Mouse (Mus musculus): ENCODE data around the gene 4932438A13Rik.

The 4932438A13Rik gene

GRCm38 (mm10) chr3:36862721-36863275, at the start of gene 4932438A13Rik:
TSS of gene 4932438A13Rik (plus strand) at chr3:36863104.
- peak; percentile 95 for DNase-seq (ENCODE audit: low read depth, low spot score)

- DNase-seq (ENCODE audit: low read depth, low spot score) = peak; percentile 87
Observed at GRCm38 (mm10) chr3:36816633-36817032, 46.3 kb upstream of the 4932438A13Rik start.

- DNase-seq (ENCODE audit: low read depth, low spot score) = no peak
Observed at GRCm38 (mm10) chr3:36819402-36819801, 43.5 kb upstream of the 4932438A13Rik start.

DNA sequence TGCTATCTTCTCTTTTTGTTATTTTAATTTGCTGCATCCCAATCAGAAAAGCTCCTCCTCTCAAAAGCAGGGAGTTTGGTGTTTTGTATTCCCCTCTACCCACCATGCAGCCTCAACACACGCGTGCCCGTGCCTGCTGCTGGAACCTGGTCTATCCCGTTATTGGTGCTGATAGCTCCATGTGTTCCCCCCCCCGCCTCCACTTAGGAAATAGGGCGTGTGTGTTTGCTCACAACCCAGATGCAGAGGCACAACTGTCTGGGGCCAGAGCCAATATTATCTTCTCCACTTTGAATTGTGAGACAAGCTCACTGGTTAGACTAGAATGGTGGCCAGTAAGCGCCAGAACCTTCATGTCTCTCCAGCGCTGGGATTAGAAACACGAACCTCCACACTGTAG, 41.9 kb upstream of the 4932438A13Rik start:
- no peak for DNase-seq (ENCODE audit: low read depth, low spot score)

GRCm38 (mm10) chr3:36825098-36825497, 37.8 kb upstream of the 4932438A13Rik start:
- DNase-seq (ENCODE audit: low read depth, low spot score) = no peak

GRCm38 (mm10) chr3:36825554-36825953, 37.4 kb upstream of the 4932438A13Rik start:
- peak; percentile 34 for DNase-seq (ENCODE audit: low read depth, low spot score)

DNA sequence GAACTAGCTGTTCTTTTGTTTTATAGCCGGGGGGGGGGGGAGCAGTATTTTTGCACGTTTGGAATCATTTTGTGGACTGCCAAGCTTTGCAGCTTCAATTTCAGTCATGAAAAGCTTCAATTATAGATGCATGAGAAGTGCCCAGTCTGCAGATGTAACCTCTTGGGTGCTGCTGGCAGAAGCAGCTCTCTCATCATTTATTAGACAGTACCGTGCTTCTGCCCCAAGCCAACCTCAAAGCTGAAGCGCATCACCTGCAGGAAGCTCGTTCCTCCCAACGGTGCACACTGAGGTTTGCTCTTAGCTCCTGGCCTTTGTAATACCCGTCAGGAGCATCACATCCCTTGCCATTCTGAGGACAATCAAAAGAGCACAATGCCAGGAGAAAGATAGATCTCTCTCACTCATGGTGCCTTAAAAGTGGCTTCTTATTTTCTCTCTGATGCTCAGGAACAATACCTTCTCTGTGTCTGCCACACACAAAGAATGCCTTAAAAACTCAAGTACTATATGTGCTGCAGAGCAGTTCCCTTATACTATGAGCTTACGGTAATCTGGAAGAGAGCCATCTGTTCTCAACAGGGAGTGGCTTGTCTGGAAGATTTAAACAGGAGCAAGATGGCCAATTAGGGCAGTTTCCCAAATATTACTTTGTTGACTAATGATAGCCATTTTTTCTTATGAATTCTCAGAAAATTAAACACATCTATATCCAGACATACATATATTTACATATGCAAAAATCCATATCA, 35.5 kb upstream of the 4932438A13Rik start:
- no peak for DNase-seq (ENCODE audit: low read depth, low spot score)

GRCm38 (mm10) chr3:36830218-36830617, 32.7 kb upstream of the 4932438A13Rik start:
- no peak for DNase-seq (ENCODE audit: low read depth, low spot score)

GRCm38 (mm10) chr3:36834426-36834825, 28.5 kb upstream of the 4932438A13Rik start:
- no peak for DNase-seq (ENCODE audit: low read depth, low spot score)

DNA sequence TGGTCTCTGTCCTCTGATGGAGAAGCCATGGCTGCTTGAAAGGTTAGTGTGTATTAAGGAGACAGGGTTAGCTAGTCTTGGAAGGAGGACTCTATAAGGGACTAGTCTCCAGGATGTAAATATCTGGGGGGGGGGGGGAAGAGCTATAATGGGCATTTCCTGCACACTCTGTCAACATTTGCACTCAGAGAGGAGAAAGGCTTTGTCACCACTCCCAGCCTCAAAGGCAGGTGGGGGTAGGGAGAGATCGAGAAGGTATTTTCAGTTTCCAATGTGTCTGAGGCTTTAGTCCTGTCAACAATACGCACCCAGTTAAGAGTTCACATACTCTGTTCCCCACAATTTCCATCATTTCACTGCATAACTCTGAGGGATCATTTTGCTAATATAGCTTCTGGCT, 28.1 kb upstream of the 4932438A13Rik start:
- DNase-seq (ENCODE audit: low read depth, low spot score) = no peak

GRCm38 (mm10) chr3:36835525-36836203, 27.2 kb upstream of the 4932438A13Rik start:
- DNase-seq (ENCODE audit: low read depth, low spot score) = no peak

DNA sequence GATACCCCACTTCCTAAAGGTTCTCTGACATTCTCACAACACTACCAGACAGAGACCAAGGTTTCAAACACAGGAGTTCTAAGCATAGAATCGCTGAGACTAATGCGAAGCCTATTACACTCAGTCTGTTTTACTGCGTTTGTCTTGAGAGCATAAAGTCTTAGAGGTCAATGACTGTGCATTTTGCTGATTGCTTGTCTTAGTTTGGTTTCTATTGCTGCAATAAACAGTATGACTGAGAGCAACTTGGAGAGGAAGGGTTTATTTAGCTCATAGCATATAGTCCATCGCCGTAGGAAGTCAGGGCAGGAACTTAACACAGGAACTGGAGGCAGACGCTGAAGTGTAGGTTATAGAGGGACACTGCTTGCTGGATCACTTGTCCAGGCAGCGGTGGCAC, 26.1 kb upstream of the 4932438A13Rik start:
- DNase-seq (ENCODE audit: low read depth, low spot score) = no peak

DNA sequence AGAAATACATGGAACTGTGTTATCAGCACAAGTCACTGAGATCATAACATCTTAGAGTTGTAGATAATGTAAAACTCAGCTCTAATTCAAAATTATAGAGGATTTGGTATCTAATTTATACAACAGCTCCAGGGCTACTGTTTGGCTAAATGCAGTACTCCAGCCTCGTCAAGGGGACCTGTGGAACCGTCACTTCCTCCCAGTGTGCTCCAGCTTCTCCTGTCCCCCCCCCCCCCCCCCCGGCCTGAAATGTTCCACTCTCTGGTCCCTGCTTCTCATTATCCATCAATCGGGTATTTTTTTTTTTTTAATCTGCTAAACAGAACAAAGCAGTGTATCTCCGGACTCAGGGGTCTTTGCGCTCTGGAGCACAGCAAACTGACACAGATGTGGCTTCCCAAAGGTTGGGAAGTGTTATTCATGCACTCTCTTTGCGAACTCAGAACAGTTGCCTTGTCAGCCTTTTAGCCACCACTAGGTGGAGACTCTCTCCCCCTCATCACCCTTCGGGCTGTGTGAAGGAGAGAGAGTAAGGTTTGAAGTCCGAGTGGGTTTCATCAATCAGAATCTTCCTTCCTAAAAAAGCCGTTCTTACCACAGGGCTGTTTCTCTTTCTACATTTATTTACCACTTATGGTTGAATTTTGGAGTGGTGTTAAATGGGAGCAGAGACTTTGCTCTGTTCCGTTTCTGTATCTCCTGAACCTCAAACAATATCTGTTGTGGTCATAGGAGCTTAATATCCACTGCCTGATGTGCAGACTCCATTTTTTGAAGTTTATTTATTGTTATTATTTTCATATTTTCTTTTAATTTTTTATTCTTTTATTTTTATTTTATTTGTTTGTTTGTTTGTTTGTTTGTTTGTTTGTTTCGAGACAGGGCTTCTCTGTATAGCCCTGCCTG, 22.0 kb upstream of the 4932438A13Rik start:
- peak; percentile 79 for DNase-seq (ENCODE audit: low read depth, low spot score)

GRCm38 (mm10) chr3:36853733-36854440, 9.0 kb upstream of the 4932438A13Rik start:
- no peak for DNase-seq (ENCODE audit: low read depth, low spot score)

- DNase-seq (ENCODE audit: low read depth, low spot score) = peak; percentile 38
Observed at GRCm38 (mm10) chr3:36861411-36862410, 1.2 kb upstream of the 4932438A13Rik start.

GRCm38 (mm10) chr3:36863427-36863826, 523 bp downstream of the 4932438A13Rik start:
- peak; percentile 50 for DNase-seq (ENCODE audit: low read depth, low spot score)

- DNase-seq (ENCODE audit: low read depth, low spot score) = no peak
Observed at GRCm38 (mm10) chr3:36863881-36864280, 977 bp downstream of the 4932438A13Rik start.

DNA sequence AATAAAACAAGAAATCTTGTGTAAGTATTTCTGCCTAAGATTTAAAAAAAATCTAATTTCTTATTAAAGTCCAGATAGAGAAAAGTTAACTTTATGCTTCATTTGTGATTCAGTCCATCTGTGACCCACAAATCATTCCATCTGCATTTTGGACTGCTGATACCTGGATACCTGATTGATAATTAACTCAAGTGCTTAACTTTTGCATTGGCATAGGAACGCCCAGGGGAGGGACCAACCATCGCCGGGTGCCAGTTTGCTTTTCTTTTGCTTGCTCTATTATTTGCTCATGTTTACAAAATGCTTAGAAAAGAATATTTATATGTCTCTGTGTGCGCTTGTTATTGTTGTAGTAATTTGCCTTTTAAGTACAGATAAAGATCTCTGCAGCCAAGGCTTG, 1.6 kb downstream of the 4932438A13Rik start:
- no peak for DNase-seq (ENCODE audit: low read depth, low spot score)

DNA sequence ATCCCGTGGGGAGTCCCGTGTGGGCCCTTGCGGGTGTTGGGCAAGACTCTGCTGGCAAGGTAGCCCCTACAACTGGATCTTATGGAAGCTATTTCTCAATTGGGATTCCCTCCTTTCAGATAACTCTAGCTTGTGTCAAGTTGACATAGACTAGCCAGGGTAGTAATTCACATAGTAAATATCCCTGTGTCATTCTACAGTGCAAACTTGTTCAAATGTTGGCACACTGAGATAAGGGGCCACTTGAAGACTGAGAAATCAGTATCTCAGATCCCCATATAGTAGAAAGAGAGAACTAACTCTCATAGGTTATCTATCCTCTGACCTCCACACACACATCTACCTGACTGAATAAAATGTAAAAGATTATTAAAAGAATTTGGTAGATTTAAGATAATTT, 42.5 kb downstream of the 4932438A13Rik start:
- DNase-seq (ENCODE audit: low read depth, low spot score) = no peak

GRCm38 (mm10) chr3:36917832-36918231, 54.9 kb downstream of the 4932438A13Rik start:
- no peak for DNase-seq (ENCODE audit: low read depth, low spot score)
